Mouse (Mus musculus): Measurements from ENCODE around the gene Atp6v1g2. TPM values are rescaled to one million over a fixed set of nuclear protein-coding genes. Genes with fewer than 3 reads are reported as not detected.

The Atp6v1g2 gene
- polyA plus RNA-seq, 1 experiment from 2014 or later, result 19.6 TPM

DNA sequence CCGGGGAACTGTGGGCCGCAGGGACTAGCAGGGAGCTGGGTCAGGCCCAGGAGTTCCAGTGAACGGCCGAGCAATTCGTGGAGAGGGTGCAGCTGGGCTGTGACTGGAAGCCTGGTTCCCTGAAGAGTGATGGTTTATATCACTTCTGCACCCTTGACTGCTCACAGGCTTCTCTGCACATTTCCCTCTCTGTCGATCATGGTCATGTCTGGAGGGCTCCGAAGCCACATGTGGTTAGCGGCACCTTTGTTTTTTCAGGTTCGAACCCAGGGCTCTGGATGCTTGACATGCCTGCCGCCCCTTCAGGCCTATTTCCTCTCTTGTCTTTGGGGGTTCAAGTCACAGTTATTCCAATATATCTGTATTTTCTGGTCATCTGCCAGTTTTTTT is 28.1 kb upstream of the Atp6v1g2 start:
- no peak overlapping the region for H3K4me2 ChIP-seq (replicated peaks)
- 0 out of 2 replicates have a peak, but pooled peaks cover 2% of the 10 kb centered on the region for H3K4me1 ChIP-seq
- peaks cover 50% of the 10 kb centered on the region for H3K27me3 ChIP-seq
- no peaks in the 10 kb centered on the region for H3K36me3 ChIP-seq
- no peak overlapping the region for H3K9ac ChIP-seq (replicated peaks)
- H3K27ac ChIP-seq (replicated peaks), result no peak overlapping the region
- no peak overlapping the region for H3K4me3 ChIP-seq
- H3K9me3 ChIP-seq, result no peaks in the 10 kb centered on the region
- ATAC-seq (ENCODE audit: low FRiP score, low read depth), result no peak
- WGBS, result 70% methylated on average over 10 of the region's 10 CpGs

- Histone ChIP-seq H3K27ac (replicated peaks) (no peak overlapping the region), H3K4me1 (0 out of 2 replicates have a peak, but pooled peaks cover 2% of the 10 kb centered on the region), H3K9ac (replicated peaks) (no peak overlapping the region), H3K4me2 (replicated peaks) (no peak overlapping the region), H3K4me3 (no peak overlapping the region), H3K9me3 (no peaks in the 10 kb centered on the region), H3K27me3 (peaks cover 5% of the 10 kb centered on the region; the same call in 1 of the 2 replicates), H3K36me3 (no peaks in the 10 kb centered on the region)
- ATAC-seq (ENCODE audit: low FRiP score, low read depth), result no peak
- 68% methylated on average over 12 of the region's 12 CpGs for WGBS
Measured at GRCm38 (mm10) chr17:35209785-35210535, 23.5 kb upstream of the Atp6v1g2 start.

DNA sequence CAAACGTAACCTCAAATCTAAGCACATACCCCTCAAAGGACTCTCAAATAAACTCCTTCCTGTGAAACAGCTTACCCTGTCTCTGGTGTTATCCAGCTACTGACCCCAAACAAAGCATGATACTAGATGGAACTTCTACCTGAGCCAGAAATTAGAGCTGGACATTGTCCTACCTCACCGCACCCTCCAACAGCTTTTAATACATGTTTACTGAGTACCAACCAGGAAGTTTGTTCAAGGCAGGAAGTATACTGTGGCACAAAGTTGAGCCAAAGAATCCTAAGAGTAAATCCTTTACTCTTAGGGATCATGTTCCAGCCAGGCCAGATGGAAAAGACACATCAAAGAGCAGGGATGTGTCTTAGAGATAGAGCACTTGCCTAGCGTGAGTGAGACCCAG is 22.9 kb upstream of the Atp6v1g2 start:
- WGBS, result 81% methylated on average over 3 of the region's 3 CpGs
- H3K4me3 ChIP-seq, result no peak overlapping the region
- H3K36me3 ChIP-seq, result no peaks in the 10 kb centered on the region
- no peak overlapping the region for H3K9ac ChIP-seq (replicated peaks)
- H3K4me2 ChIP-seq (replicated peaks), result no peak overlapping the region
- H3K4me1 ChIP-seq, result no peaks in the 10 kb centered on the region
- no peaks in the 10 kb centered on the region for H3K27me3 ChIP-seq
- no peak for ATAC-seq (ENCODE audit: low FRiP score, low read depth)
- H3K27ac ChIP-seq (replicated peaks), result no peak overlapping the region
- H3K9me3 ChIP-seq, result no peaks in the 10 kb centered on the region

DNA sequence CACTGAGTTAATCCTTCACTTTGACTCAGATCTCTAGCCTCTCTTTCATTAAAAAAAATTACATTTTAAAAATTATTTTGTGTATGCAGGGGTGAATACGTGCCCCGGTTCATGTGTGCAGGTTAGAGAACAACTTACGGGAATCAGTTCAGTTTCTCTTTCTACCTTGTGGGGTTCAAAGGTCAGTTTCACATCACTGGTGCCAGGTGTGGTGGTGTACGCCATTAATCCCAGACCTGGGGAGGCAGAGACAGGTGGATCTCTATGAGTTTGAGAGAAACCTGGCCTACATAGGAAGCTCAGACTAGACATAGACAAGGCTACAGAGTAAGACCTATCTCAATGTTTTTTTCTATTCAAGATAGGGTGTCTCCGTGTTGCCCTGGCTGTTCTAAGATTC is 20.4 kb upstream of the Atp6v1g2 start:
- no peaks in the 10 kb centered on the region for H3K36me3 ChIP-seq
- ATAC-seq (ENCODE audit: low FRiP score, low read depth), result no peak
- H3K9ac ChIP-seq (replicated peaks), result no peak overlapping the region
- 90% methylated on average over 5 of the region's 5 CpGs for WGBS
- H3K27ac ChIP-seq (replicated peaks), result no peak overlapping the region
- H3K9me3 ChIP-seq, result no peaks in the 10 kb centered on the region
- no peak overlapping the region for H3K4me3 ChIP-seq
- no peaks in the 10 kb centered on the region for H3K4me1 ChIP-seq
- H3K27me3 ChIP-seq, result no peaks in the 10 kb centered on the region
- H3K4me2 ChIP-seq (replicated peaks), result no peak overlapping the region

- H3K36me3 ChIP-seq, result peaks cover 27% of the 10 kb centered on the region
- no peak for ATAC-seq (ENCODE audit: low FRiP score, low read depth)
- H3K4me1 ChIP-seq, result no peaks in the 10 kb centered on the region
- no peaks in the 10 kb centered on the region for H3K27me3 ChIP-seq
- no peaks in the 10 kb centered on the region for H3K9me3 ChIP-seq
- no peak overlapping the region for H3K27ac ChIP-seq (replicated peaks)
- no peak overlapping the region for H3K9ac ChIP-seq (replicated peaks)
- H3K4me2 ChIP-seq (replicated peaks), result no peak overlapping the region
- H3K4me3 ChIP-seq, result no peak overlapping the region
- 85% methylated on average over 18 of the region's 18 CpGs for WGBS
Measured at GRCm38 (mm10) chr17:35218516-35219193, 14.8 kb upstream of the Atp6v1g2 start.

DNA sequence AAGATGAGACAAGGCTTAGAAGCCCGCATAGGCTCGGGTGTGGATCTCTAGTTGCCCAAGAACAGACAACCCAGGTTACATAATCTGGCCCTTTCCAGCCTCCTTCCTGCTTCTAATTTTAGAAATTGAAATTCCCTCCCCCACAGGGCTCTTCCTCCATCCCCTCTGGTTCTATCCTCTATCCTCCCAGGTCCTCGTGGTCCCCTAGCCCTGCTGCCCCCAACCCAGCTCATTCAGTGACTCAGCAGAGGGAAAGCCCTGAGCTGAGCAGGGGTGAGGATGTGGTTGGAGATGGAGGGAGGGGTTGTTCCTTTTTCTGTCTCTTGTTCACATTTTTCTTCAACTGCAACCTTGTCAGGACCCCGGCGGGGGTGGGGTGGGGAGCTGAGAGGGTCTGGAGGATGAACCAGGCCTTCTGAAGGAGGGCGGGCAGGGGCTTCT is 13.8 kb upstream of the Atp6v1g2 start:
- H3K9ac ChIP-seq (replicated peaks), result no peak overlapping the region
- H3K9me3 ChIP-seq, result no peaks in the 10 kb centered on the region
- H3K4me2 ChIP-seq (replicated peaks), result no peak overlapping the region
- H3K36me3 ChIP-seq, result peaks cover 30% of the 10 kb centered on the region
- H3K4me1 ChIP-seq, result no peaks in the 10 kb centered on the region
- H3K27ac ChIP-seq (replicated peaks), result no peak overlapping the region
- no peak for ATAC-seq (ENCODE audit: low FRiP score, low read depth)
- no peaks in the 10 kb centered on the region for H3K27me3 ChIP-seq
- WGBS, result 89% methylated on average over 6 of the region's 6 CpGs
- no peak overlapping the region for H3K4me3 ChIP-seq

- Histone ChIP-seq H3K36me3 (peaks cover 35% of the 10 kb centered on the region), H3K4me3 (no peak within 1 kb of the TSS), H3K4me1 (no peaks in the 10 kb centered on the region), H3K9ac (replicated peaks) (no peak within 1 kb of the TSS), H3K27me3 (no peaks in the 10 kb centered on the region), H3K27ac (replicated peaks) (peak within 1 kb of the TSS; percentile 7; the same call in 1 of the 2 replicates), H3K4me2 (replicated peaks) (no peak within 1 kb of the TSS), H3K9me3 (no peaks in the 10 kb centered on the region)
- no peak for ATAC-seq (ENCODE audit: low FRiP score, low read depth)
- 77% methylated on average over 28 of the region's 28 CpGs for WGBS
Measured at GRCm38 (mm10) chr17:35220156-35220952, 13.1 kb upstream of the Atp6v1g2 start, which contains the start of gene Gm16181. TSS of gene Gm16181 (plus strand) at chr17:35220834.

DNA sequence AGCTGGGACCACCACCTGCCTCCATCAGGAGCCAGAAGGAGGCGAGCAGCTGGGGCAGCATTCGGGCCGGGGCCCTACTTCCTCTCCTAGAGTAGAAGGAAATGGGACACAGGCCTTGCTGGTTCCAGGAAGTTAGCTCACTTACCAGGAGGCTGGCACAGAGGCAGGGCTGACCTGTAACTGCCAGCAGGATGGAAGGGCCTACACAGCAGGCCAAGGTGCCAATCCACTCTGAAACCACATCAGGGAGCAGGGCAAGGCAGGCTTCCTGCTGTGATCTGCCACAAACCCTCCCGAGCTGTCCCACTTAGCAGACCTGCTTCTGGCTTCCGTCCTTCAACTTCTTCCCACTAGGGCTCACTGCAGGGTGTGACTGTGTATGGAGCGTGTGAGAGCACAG is 11.2 kb upstream of the Atp6v1g2 start:
- H3K27me3 ChIP-seq, result no peaks in the 10 kb centered on the region
- peaks cover 43% of the 10 kb centered on the region for H3K36me3 ChIP-seq
- H3K4me1 ChIP-seq, result no peaks in the 10 kb centered on the region
- no peak overlapping the region for H3K4me2 ChIP-seq (replicated peaks)
- ATAC-seq (ENCODE audit: low FRiP score, low read depth), result no peak
- 82% methylated on average over 6 of the region's 6 CpGs for WGBS
- no peaks in the 10 kb centered on the region for H3K9me3 ChIP-seq
- H3K27ac ChIP-seq (replicated peaks), result no peak overlapping the region
- H3K9ac ChIP-seq (replicated peaks), result no peak overlapping the region
- no peak overlapping the region for H3K4me3 ChIP-seq

GRCm38 (mm10) chr17:35224641-35225040 is 8.8 kb upstream of the Atp6v1g2 start:
- Histone ChIP-seq H3K36me3 (peaks cover 56% of the 10 kb centered on the region), H3K4me2 (replicated peaks) (no peak overlapping the region), H3K27ac (replicated peaks) (no peak overlapping the region), H3K9ac (replicated peaks) (no peak overlapping the region), H3K27me3 (no peaks in the 10 kb centered on the region), H3K4me1 (no peaks in the 10 kb centered on the region), H3K4me3 (no peak overlapping the region), H3K9me3 (no peaks in the 10 kb centered on the region)
- ATAC-seq (ENCODE audit: low FRiP score, low read depth), result no peak
- WGBS, result 95% methylated on average over 4 of the region's 4 CpGs

- Histone ChIP-seq H3K27me3 (no peaks in the 10 kb centered on the region), H3K27ac (replicated peaks) (no peak overlapping the region), H3K9ac (replicated peaks) (no peak overlapping the region), H3K9me3 (no peaks in the 10 kb centered on the region), H3K4me2 (replicated peaks) (no peak overlapping the region), H3K4me1 (no peaks in the 10 kb centered on the region), H3K4me3 (no peak overlapping the region), H3K36me3 (peaks cover 54% of the 10 kb centered on the region)
- 94% methylated on average over 5 of the region's 5 CpGs for WGBS
- ATAC-seq (ENCODE audit: low FRiP score, low read depth), result no peak
Measured at GRCm38 (mm10) chr17:35225456-35225855, 8.0 kb upstream of the Atp6v1g2 start.

DNA sequence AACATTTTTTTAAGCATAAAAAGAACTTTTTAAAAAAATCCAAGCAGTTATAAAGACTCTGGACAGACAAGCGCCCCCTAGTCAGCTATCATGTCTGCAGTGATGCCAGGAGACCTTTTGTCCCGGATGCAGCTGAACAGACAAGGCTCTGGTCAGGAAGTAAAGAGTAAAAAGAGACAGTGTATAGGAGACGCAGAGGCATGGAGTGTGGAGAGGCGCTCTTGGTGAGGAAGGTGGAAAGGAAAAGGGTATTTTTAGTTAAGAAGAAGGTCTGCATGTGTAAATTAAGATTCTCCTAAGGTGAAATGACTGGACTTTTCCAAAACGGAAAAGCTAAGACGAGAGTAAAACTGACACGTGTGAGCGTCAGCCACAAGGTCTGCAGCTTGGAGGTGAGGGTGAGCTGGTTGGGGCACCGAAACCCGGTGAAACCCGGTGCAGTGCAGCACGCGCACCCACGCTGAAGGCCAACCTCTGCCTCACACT is 6.9 kb upstream of the Atp6v1g2 start:
- ATAC-seq (ENCODE audit: low FRiP score, low read depth), result no peak

GRCm38 (mm10) chr17:35231022-35231421 is 2.4 kb upstream of the Atp6v1g2 start:
- H3K36me3 ChIP-seq, result peaks cover 49% of the 10 kb centered on the region
- H3K9me3 ChIP-seq, result no peaks in the 10 kb centered on the region
- H3K4me2 ChIP-seq (replicated peaks), result no peak overlapping the region
- 93% methylated on average over 10 of the region's 10 CpGs for WGBS
- no peaks in the 10 kb centered on the region for H3K27me3 ChIP-seq
- no peak overlapping the region for H3K9ac ChIP-seq (replicated peaks)
- H3K4me1 ChIP-seq, result peaks cover 20% of the 10 kb centered on the region
- ATAC-seq (ENCODE audit: low FRiP score, low read depth), result no peak
- no peak overlapping the region for H3K4me3 ChIP-seq
- H3K27ac ChIP-seq (replicated peaks), result no peak overlapping the region

More for the DNA sequence above, 6.9 kb upstream of the Atp6v1g2 start:
- Histone ChIP-seq H3K27me3 (no peaks in the 10 kb centered on the region), H3K36me3 (peaks cover 55% of the 10 kb centered on the region), H3K4me3 (no peak overlapping the region), H3K9me3 (no peaks in the 10 kb centered on the region), H3K9ac (replicated peaks) (no peak overlapping the region), H3K27ac (replicated peaks) (no peak overlapping the region), H3K4me1 (0 out of 2 replicates have a peak, but pooled peaks cover under 1% of the 10 kb centered on the region), H3K4me2 (replicated peaks) (no peak overlapping the region)
- WGBS, result 89% methylated on average over 14 of the region's 14 CpGs
